Comparison of ENCODE assay signal across 9 mouse cellular contexts in the genomic region with DNA sequence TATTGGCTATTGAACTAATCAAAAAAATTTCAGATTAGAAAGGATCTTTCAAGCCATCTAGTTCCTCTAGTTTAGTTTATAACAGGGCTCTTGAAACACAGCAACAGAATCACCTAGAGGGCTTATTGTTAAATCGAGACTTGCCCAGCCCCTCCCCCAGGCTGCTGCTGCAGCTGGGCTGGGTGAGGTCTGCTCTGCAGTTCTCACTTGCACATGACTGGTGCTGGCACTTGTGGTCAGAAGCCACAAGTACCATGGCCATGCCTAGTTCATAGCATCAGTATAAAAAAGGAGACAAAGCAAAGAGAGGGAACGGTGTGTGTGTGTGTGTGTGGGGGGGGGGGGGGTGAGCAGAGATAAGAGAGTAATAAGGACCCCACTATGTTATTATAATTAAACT. TPM values are rescaled to one million over a fixed set of nuclear protein-coding genes. Genes with fewer than 3 reads are reported as not detected.
DNase-seq lines count a peak whose midpoint lies in the region; ATAC-seq and TF ChIP-seq lines count a peak whose summit lies in the region.
"Had no signal": no experiment of that assay in that cellular context is flagged by ENCODE, and none has a peak within 500 bp of the region (broad histone marks: within the 10 kb centered on the region; RNA-seq: fewer than 3 reads in every experiment).

No protein-coding gene starts in this region.

- no peak overlapping the region for H3K27ac ChIP-seq in kidney, embryonic 14.5 days (ENCODE audit: low read depth, low read length)
- no peak overlapping the region for H3K27ac ChIP-seq in hindbrain, postnatal 0 days
- no peak overlapping the region for H3K27ac ChIP-seq in left cerebral cortex, adult 2 months
- H3K27ac ChIP-seq: liver, embryonic 15.5 days had no signal

- peak; percentile 72; the same call in 1 of the 2 replicates for ATAC-seq in kidney, embryonic 14.5 days (ENCODE audit: low FRiP score, low TSS enrichment)
- ATAC-seq in hindbrain, postnatal 0 days: peak; percentile 13; the same call in 1 of the 2 replicates

- no peaks in the 10 kb centered on the region for H3K27me3 ChIP-seq in kidney, embryonic 14.5 days (ENCODE audit: control insufficient read depth, insufficient read depth, low read length)
- no peaks in the 10 kb centered on the region for H3K27me3 ChIP-seq in hindbrain, postnatal 0 days (ENCODE audit: insufficient read depth, low read length)
- H3K27me3 ChIP-seq: liver, embryonic 15.5 days had no signal

- H3K4me1 ChIP-seq in kidney, embryonic 14.5 days (ENCODE audit: control insufficient read depth, insufficient read depth, low read length): no peaks in the 10 kb centered on the region
- H3K4me1 ChIP-seq in hindbrain, postnatal 0 days (ENCODE audit: insufficient read depth, low read length): no peaks in the 10 kb centered on the region

- no peak overlapping the region for H3K4me2 ChIP-seq in kidney, embryonic 14.5 days (replicated peaks; ENCODE audit: low read depth, low read length)
- H3K4me2 ChIP-seq in hindbrain, postnatal 0 days (ENCODE audit: low read depth, low read length): no peak overlapping the region
- H3K4me2 ChIP-seq: liver, embryonic 15.5 days had no signal

- no peaks in the 10 kb centered on the region for H3K36me3 ChIP-seq in kidney, embryonic 14.5 days (ENCODE audit: control insufficient read depth, insufficient read depth, low read length)
- no peaks in the 10 kb centered on the region for H3K36me3 ChIP-seq in hindbrain, postnatal 0 days (ENCODE audit: insufficient read depth, low read length)
- H3K36me3 ChIP-seq: liver, embryonic 15.5 days had no signal

- no peak overlapping the region for H3K9ac ChIP-seq in kidney, embryonic 14.5 days (ENCODE audit: low read depth, low read length)
- H3K9ac ChIP-seq in hindbrain, postnatal 0 days (replicated peaks; ENCODE audit: low read length): no peak overlapping the region
- H3K9ac ChIP-seq: liver, embryonic 15.5 days had no signal

- no peak for DNase-seq in kidney, adult 18-20 months
- DNase-seq in T-cell, adult 2 months (ENCODE audit: low spot score): peak; percentile 24
- DNase-seq in hindbrain, postnatal 0 days (ENCODE audit: low spot score): no peak
- peak; percentile 33 to 37 for DNase-seq in spleen, adult 18-20 months
- no peak for DNase-seq in ovary, postnatal 10 days (ENCODE audit: low spot score)
- DNase-seq in layer of hippocampus, adult 9-10 months (ENCODE audit: low spot score): no peak
- no peak for DNase-seq in left cerebral cortex, adult 2 months (ENCODE audit: extremely low spot score in 1 of 2, low spot score in 2 of 2)

- WGBS in kidney, embryonic 14.5 days: 47% methylated on average over 2 of the region's 2 CpGs
- 36% methylated on average over 2 of the region's 2 CpGs for WGBS in hindbrain, postnatal 0 days

- no peak overlapping the region for H3K4me3 ChIP-seq in kidney, embryonic 14.5 days (ENCODE audit: low read length)
- no peak overlapping the region for H3K4me3 ChIP-seq in hindbrain, postnatal 0 days (ENCODE audit: low read length)
- H3K4me3 ChIP-seq in left cerebral cortex, adult 2 months: no peak overlapping the region
- H3K4me3 ChIP-seq: liver, embryonic 15.5 days had no signal

- H3K9me3 ChIP-seq in kidney, embryonic 14.5 days (ENCODE audit: control insufficient read depth, low read length): no peaks in the 10 kb centered on the region
- H3K9me3 ChIP-seq in hindbrain, postnatal 0 days (ENCODE audit: low read length): no peaks in the 10 kb centered on the region
- H3K9me3 ChIP-seq: liver, embryonic 15.5 days had no signal

- intact Hi-C loops in left cerebral cortex, adult 2 months (cut with DNase I): no loop called here

- no peak for TF ChIP-seq CTCF in hindbrain, postnatal 0 days (IDR thresholded peaks at IDR 0.05; ENCODE audit: low read depth)
- TF ChIP-seq CTCF in left cerebral cortex, adult 2 months (IDR thresholded peaks at IDR 0.05): no peak

RNA-seq across cellular contexts. Expression of gene Scn3a, which starts 15.7 kb away (rescaled TPM):
- 0.17 and 0.22 TPM in 2 replicates for polyA plus RNA-seq in kidney, embryonic 14.5 days (2014; fragmentation: Nextera tagmentation; extraction: Ambion mirVana)
- total RNA-seq in hindbrain, postnatal 0 days (2014; rRNA removed): 52.6 and 65.1 TPM in 2 replicates
- polyA plus RNA-seq in hindbrain, postnatal 0 days (2015; fragmentation: Nextera tagmentation; extraction: Ambion mirVana): 31.1 and 32.1 TPM in 2 replicates
- total RNA-seq in left cerebral cortex, adult 2 months (2021): 10 to 100 TPM; 31.4 to 31.8 TPM

Comparison
In these comparisons a context has a peak if more than half of its experiments do, and no peak if none do; other contexts are left out.
1. DNase-seq: peak in T-cell, adult 2 months (single experiment) and spleen, adult 18-20 months (2 of 2); none in kidney, adult 18-20 months (single experiment), hindbrain, postnatal 0 days (single experiment), ovary, postnatal 10 days (single experiment), layer of hippocampus, adult 9-10 months (single experiment) and left cerebral cortex, adult 2 months (0 of 2).